Mouse (Mus musculus) bone marrow, adult 2 months (tissue): ENCODE results near the gene Fbln1.

Experiments used
- CTCF ChIP-seq: fragments of 200-500 bp; IDR thresholded peaks from 2 replicates; pipeline ENCODE4 v1.5.1; 2011; ENCODE audit warnings: low read length, control low read depth; ENCODE audit not compliant: control insufficient read depth, insufficient read depth
- POLR2A ChIP-seq: fragments of 200-500 bp; IDR thresholded peaks from 2 replicates; pipeline ENCODE4 v1.6.1; 2011; ENCODE audit warnings: low read depth, mild to moderate bottlenecking, control low read depth, low read length, borderline replicate concordance; ENCODE audit not compliant: control insufficient read depth

- TF ChIP-seq POLR2A (no peak), CTCF (no peak)
Measured at GRCm38 (mm10) chr15:85329096-85329495, 123.3 kb downstream of the Fbln1 start.
